In the genomic region with DNA sequence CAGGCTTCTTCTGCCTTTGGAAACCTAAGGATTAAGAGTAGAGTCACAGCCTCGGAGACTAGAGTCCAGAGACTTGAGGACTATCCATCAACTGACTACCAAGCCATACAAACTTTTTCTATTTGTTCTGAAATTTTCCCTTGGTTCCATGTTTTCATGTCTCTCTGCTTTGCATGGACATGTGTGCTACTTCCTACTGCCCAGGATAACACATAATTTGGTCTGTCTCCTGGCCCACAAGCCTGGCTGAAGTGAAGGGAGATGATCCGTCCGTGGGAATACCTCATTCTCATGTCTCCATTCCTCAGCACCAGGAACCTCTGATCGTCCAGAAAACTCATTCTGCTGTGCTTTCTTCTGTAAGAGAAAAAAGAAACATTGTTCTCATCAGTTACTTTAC, we compare ENCODE assay signal across 31 mouse cellular contexts.
"Had no signal": no experiment of that assay in that cellular context is flagged by ENCODE, and none has a peak within 500 bp of the region (broad histone marks: within the 10 kb centered on the region; RNA-seq: fewer than 3 reads in every experiment).

No protein-coding gene starts in this region.

- H3K4me2 ChIP-seq: limb, embryonic 12.5 days; limb, embryonic 13.5 days; limb, embryonic 15.5 days; liver, embryonic 11.5 days; liver, embryonic 12.5 days; liver, embryonic 13.5 days; liver, embryonic 15.5 days; lung, embryonic 14.5 days; lung, embryonic 15.5 days; midbrain, embryonic 12.5 days; midbrain, embryonic 13.5 days; midbrain, embryonic 15.5 days; neural tube, embryonic 12.5 days had no signal

- H3K9ac ChIP-seq: limb, embryonic 12.5 days; limb, embryonic 13.5 days; limb, embryonic 15.5 days; liver, embryonic 12.5 days; liver, embryonic 13.5 days; liver, embryonic 14.5 days; liver, embryonic 15.5 days; liver, postnatal 0 days; lung, embryonic 14.5 days; lung, embryonic 15.5 days; midbrain, embryonic 12.5 days; midbrain, embryonic 13.5 days; midbrain, embryonic 15.5 days; neural tube, embryonic 12.5 days had no signal

- DNase-seq: left cerebral cortex, postnatal 4 days; liver; liver, embryonic 13.5 days; liver, postnatal 0 days; lung, adult 18-20 months; lung, adult 2 months; lung, embryonic 14.5 days; lung, postnatal 10 days; lung, postnatal 14 days; lung, postnatal 36 days; lung, postnatal 4 days had no signal

- H3K4me1 ChIP-seq: limb, embryonic 13.5 days; limb, embryonic 15.5 days; liver, embryonic 12.5 days; liver, embryonic 13.5 days; liver, embryonic 15.5 days; lung, embryonic 15.5 days; megakaryocyte, embryonic 14.5 days had no signal

- H3K4me3 ChIP-seq: left cerebral cortex, adult 2 months; limb, embryonic 10.5 days; limb, embryonic 12.5 days; limb, embryonic 13.5 days; limb, embryonic 15.5 days; liver, embryonic 12.5 days; liver, embryonic 13.5 days; liver, embryonic 15.5 days; lung, embryonic 15.5 days; megakaryocyte, embryonic 14.5 days; midbrain, embryonic 10.5 days; midbrain, embryonic 12.5 days; midbrain, embryonic 13.5 days; midbrain, embryonic 15.5 days; myocyte; neural tube, embryonic 12.5 days had no signal

- H3K36me3 ChIP-seq: limb, embryonic 10.5 days; limb, embryonic 12.5 days; limb, embryonic 13.5 days; limb, embryonic 15.5 days; liver, embryonic 12.5 days; liver, embryonic 13.5 days; liver, embryonic 15.5 days; lung, embryonic 15.5 days; midbrain, embryonic 10.5 days; midbrain, embryonic 12.5 days; midbrain, embryonic 13.5 days; midbrain, embryonic 15.5 days; neural tube, embryonic 12.5 days had no signal

- ATAC-seq: liver, embryonic 12.5 days; liver, postnatal 0 days; lung, postnatal 0 days; midbrain, embryonic 13.5 days; midbrain, embryonic 15.5 days; midbrain, embryonic 16.5 days had no signal

- H3K9me3 ChIP-seq: limb, embryonic 10.5 days; limb, embryonic 12.5 days; limb, embryonic 13.5 days; limb, embryonic 15.5 days; liver, embryonic 12.5 days; liver, embryonic 13.5 days; liver, embryonic 15.5 days; lung, embryonic 15.5 days; megakaryocyte, embryonic 14.5 days; midbrain, embryonic 10.5 days; midbrain, embryonic 12.5 days; midbrain, embryonic 13.5 days; midbrain, embryonic 15.5 days; neural tube, embryonic 12.5 days had no signal

- H3K27ac ChIP-seq: left cerebral cortex, adult 2 months; limb, embryonic 10.5 days; limb, embryonic 12.5 days; limb, embryonic 13.5 days; limb, embryonic 15.5 days; liver, embryonic 12.5 days; liver, embryonic 13.5 days; liver, embryonic 14.5 days; liver, embryonic 15.5 days; lung, embryonic 15.5 days; macrophage; midbrain, embryonic 10.5 days; midbrain, embryonic 12.5 days; midbrain, embryonic 13.5 days; midbrain, embryonic 15.5 days; neural tube, embryonic 12.5 days had no signal
